Mouse (Mus musculus) adrenal gland, adult 2 months (tissue): Measurements from ENCODE around the gene Ddx5. TPM values are rescaled to one million over a fixed set of nuclear protein-coding genes. Genes with fewer than 3 reads are reported as not detected.

Experiments
- microRNA-seq, 2 experiments: library from miRNA; unstranded; fragments of <30 nt; microRNA quantifications; one replicate each; pipeline ENCODE4 v1.2.0; 2021
- polyA plus RNA-seq: library from polyadenylated mRNA; depleted of rRNA; stranded (reverse); fragments of >200 nt; gene quantifications from 2 replicates; pipeline ENCODE4 v1.2.3, GENCODE M21; 2012; rRNA removed
- total RNA-seq, 2 experiments: library from RNA; stranded (reverse); gene quantifications; 2 replicates each; pipeline ENCODE4 v1.2.3; 2021

The Ddx5 gene
- total and polyA plus RNA-seq, 3 experiments = 763 to 2,984 (median 1,110) TPM

Small RNA genes lying within 50 kb of the gene (microRNA-seq; reads per million reads assigned to microRNA genes)
- gene Gm25994 (0 reads per million in 2 experiments), gene Mir3064 (10.3 to 16.1 reads per million in 2 experiments)

Other genes starting within 250 kb of the Ddx5 start
- gene Tex2, start 175.8 kb downstream of the Ddx5 start, total RNA-seq = 10 to 100 TPM; 54.0 to 55.5 TPM
- gene Tex2, start 175.8 kb downstream of the Ddx5 start, polyA plus RNA-seq = 14.0 and 15.8 TPM in 2 replicates
- 10 to 100 TPM; 64.0 to 94.8 TPM for gene Pecam1, start 38.6 kb downstream of the Ddx5 start, total RNA-seq
- 15.5 and 17.5 TPM in 2 replicates for gene Pecam1, start 38.6 kb downstream of the Ddx5 start, polyA plus RNA-seq
- gene Milr1, start 38.0 kb downstream of the Ddx5 start, total RNA-seq = 1 to 10 TPM in 1 of 2 experiments, under 1 TPM in 1; 0.81 to 2.6 TPM
- not detected in 2 replicates for gene Milr1, start 38.0 kb downstream of the Ddx5 start, polyA plus RNA-seq
- 1 to 10 TPM; 3.3 to 6.2 TPM for gene Polg2, start 9.6 kb downstream of the Ddx5 start, total RNA-seq
- gene Polg2, start 9.6 kb downstream of the Ddx5 start, polyA plus RNA-seq = 6.0 and 8.1 TPM in 2 replicates
- 10 to 100 TPM in 1 of 2 experiments, 1 to 10 TPM in 1; 7.1 to 12.5 TPM for gene Cep95, start 67 bp upstream of the Ddx5 start, total RNA-seq
- 0.73 and 0.92 TPM in 2 replicates for gene Cep95, start 67 bp upstream of the Ddx5 start, polyA plus RNA-seq
- 10 to 100 TPM; 34.6 to 38.2 TPM for gene Smurf2, start 131.5 kb upstream of the Ddx5 start, total RNA-seq
- 3.6 and 4.7 TPM in 2 replicates for gene Smurf2, start 131.5 kb upstream of the Ddx5 start, polyA plus RNA-seq
- gene Kpna2, start 210.4 kb upstream of the Ddx5 start, total RNA-seq = 10 to 100 TPM; 33.6 to 34.8 TPM
- 6.5 and 7.0 TPM in 2 replicates for gene Kpna2, start 210.4 kb upstream of the Ddx5 start, polyA plus RNA-seq
- gene 1810010H24Rik, start 236.5 kb upstream of the Ddx5 start, total RNA-seq = 1 to 10 TPM; 2.7 to 3.1 TPM
- 2.0 and 4.8 TPM in 2 replicates for gene 1810010H24Rik, start 236.5 kb upstream of the Ddx5 start, polyA plus RNA-seq